Mouse (Mus musculus) hindbrain, embryonic 14.5 days (tissue): ENCODE data around the gene Zar1. TPM values are rescaled to one million over a fixed set of nuclear protein-coding genes. Genes with fewer than 3 reads are reported as not detected.
"Not testable (repeated sequence)": the region's sequence is repeated elsewhere in the genome, so short reads cannot be mapped to it uniquely, and the experiment has no call there.

Source experiments
- ATAC-seq: fragments of 200-750 bp; cut with Nextera tagmentation; 2 replicates; pipeline ENCODE4 v1.8.0; 2017; ENCODE audit warnings: moderate number of reproducible peaks, mild to moderate bottlenecking, moderate TSS enrichment, moderate library complexity; ENCODE audit not compliant: low FRiP score
- DNase-seq: peaks from one replicate; pipeline ENCODE4 v3.0.0-alpha.2; 2015; ENCODE audit warnings: low spot score
- H3K27ac ChIP-seq: fragments of 300-500 bp; sonication (generic); 2 replicates; pipeline ENCODE4 v1.5.1; 2014; ENCODE audit warnings: mild to moderate bottlenecking, moderate library complexity
- H3K27me3 ChIP-seq: fragments of 300-500 bp; sonication (generic); 2 replicates; pipeline ENCODE4 v1.6.1; 2014; ENCODE audit warnings: mild to moderate bottlenecking, low read length, mixed read lengths; ENCODE audit not compliant: control insufficient read depth, insufficient read depth
- H3K36me3 ChIP-seq: fragments of 300-500 bp; sonication (generic); replicated peaks from 2 replicates; pipeline ENCODE4 v1.6.1; 2014; ENCODE audit not compliant: control insufficient read depth, insufficient read depth
- H3K4me1 ChIP-seq: fragments of 300-500 bp; sonication (generic); replicated peaks from 2 replicates; pipeline ENCODE4 v1.6.1; 2014; ENCODE audit warnings: antibody characterized with exemption, low read length, mixed read lengths; ENCODE audit not compliant: control insufficient read depth, insufficient read depth
- H3K4me2 ChIP-seq: fragments of 300-500 bp; sonication (generic); replicated peaks from 2 replicates; pipeline ENCODE4 v1.6.1; 2014; ENCODE audit warnings: mild to moderate bottlenecking, moderate library complexity
- H3K4me3 ChIP-seq: fragments of 300-500 bp; sonication (generic); replicated peaks from 2 replicates; pipeline ENCODE4 v1.5.1; 2014; ENCODE audit warnings: mild to moderate bottlenecking, low read length
- H3K9ac ChIP-seq: fragments of 300-500 bp; sonication (generic); 2 replicates; pipeline ENCODE4 v1.6.1; 2014
- H3K9me3 ChIP-seq: fragments of 300-500 bp; sonication (generic); 2 replicates; pipeline ENCODE4 v1.6.1; 2016; ENCODE audit warnings: low read length; ENCODE audit not compliant: control insufficient read depth
- WGBS: fragments of 180-500 bp; shearing (Covaris S2); extraction: QIAGEN DNeasy Blood & Tissue Kit; methylation state at CpG from one replicate; pipeline ENCODE4 v1.1.7; 2014; 5-methylcytosine and 5-hydroxymethylcytosine counted together
- polyA plus RNA-seq: library from polyadenylated mRNA; unstranded; fragments of >200 nt; fragmentation: Nextera tagmentation; extraction: Ambion mirVana; gene quantifications from 2 replicates; pipeline ENCODE4 v1.2.1, GENCODE M21; 2014

The Zar1 gene
- polyA plus RNA-seq, 1 experiment from 2014 or later, result 4.8 TPM

DNA sequence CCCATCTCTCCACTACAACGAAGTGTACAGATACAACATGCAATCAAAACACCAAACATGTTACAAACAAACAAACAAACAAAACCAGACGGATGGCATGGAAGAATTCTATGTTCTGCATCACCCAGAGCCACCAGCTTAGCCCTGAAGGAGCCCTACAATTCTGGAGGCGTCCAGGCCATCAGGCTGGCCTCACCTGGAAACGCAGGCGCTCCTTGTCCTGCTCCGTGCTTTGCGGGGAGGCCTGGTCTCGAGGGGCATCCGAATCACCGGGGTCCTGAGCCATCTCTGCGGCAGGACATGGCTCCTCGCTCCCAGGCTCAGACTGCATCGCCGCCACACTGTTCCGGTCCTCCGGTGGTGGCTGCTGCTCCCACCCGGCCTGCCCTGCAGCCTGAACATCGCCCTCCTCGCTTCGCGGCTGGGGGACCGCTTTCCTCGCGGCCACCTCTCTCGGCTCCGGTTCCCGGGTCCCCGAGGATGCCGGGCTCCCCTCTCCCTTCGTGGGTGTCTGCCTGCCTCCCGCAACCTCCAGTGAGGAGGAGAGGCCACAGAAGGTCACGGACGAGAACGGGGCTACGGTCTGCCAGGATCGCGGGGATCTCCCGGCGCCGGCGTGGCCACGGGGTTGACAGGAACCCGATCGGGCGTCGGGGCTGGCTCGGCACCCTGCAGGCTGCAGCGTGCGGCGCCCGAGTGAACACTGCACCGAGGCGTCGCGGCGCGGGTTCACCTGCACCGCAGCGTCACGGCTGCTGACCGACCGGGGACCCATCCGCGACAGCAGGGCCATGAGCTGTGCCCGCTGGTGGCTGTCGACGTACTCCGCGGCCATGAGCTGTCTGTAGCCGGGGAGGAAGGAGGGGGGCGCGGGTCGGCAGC lies 725 bp downstream of the Zar1 start:
- not testable (repeated sequence) for H3K27me3 ChIP-seq, H3K27ac ChIP-seq, H3K4me1 ChIP-seq, H3K9me3 ChIP-seq, H3K36me3 ChIP-seq, DNase-seq
- H3K4me3 ChIP-seq, result peak overlapping the region; percentile 30
- H3K9ac ChIP-seq, result peak overlapping the region; percentile 35
- WGBS, result 3% methylated on average over 55 of the region's 73 CpGs
- H3K4me2 ChIP-seq, result peak overlapping the region; percentile 54
- peak; percentile 70 for ATAC-seq

DNA sequence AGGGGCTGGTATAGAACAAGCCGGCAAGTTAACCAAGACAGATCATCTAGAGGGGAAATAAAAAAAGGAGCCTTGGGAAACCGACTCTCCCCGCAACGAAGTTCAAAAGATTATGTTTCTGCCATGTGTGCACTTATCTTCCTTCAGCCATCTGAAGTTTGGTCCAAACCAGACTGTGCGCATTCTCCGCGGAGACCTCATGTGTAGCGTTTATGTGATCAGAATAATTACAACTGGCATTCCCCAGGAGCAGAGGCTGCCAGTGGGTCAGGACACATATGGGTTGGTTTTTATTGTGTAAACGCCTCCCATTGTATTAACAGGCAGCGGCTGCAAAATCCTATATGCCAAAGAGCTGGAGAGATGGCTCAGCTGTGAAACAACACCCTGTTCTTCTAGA lies 1.5 kb downstream of the Zar1 start:
- H3K9me3 ChIP-seq, H3K4me1 ChIP-seq, DNase-seq, H3K27ac ChIP-seq, H3K36me3 ChIP-seq, H3K9ac ChIP-seq, H3K4me3 ChIP-seq, H3K27me3 ChIP-seq, ATAC-seq: not testable (repeated sequence)
- 25% methylated on average over 10 of the region's 10 CpGs for WGBS
- H3K4me2 ChIP-seq, result peak overlapping the region; percentile 54; the same call in 1 of the 2 replicates

DNA sequence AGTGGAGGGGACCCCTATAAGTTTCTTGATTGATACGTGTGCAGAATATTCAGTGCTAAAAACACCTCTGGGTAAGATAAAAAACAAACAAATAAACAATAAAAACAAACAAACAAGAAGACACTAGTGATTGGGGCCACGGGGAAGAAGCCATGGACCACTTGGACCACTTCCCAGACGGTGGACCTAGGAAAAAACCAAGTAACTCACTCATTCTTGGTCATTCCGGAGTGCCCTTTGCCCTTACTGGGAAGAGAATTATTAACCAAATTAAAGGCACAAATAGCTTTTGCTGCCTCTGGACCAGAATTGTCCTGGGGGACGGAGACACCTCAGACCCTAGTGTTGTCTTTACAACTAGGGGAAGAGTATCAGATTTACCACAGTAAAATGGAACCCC lies 15.4 kb downstream of the Zar1 start:
- no peaks in the 10 kb centered on the region for H3K27me3 ChIP-seq
- no peak overlapping the region for H3K4me3 ChIP-seq
- no peak for ATAC-seq
- no peak for DNase-seq
- H3K4me2 ChIP-seq, result no peak overlapping the region
- peaks cover 13% of the 10 kb centered on the region for H3K9me3 ChIP-seq
- no peaks in the 10 kb centered on the region for H3K4me1 ChIP-seq
- no peaks in the 10 kb centered on the region for H3K36me3 ChIP-seq
- no peak overlapping the region for H3K27ac ChIP-seq
- 80% methylated on average over 5 of the region's 5 CpGs for WGBS
- no peak overlapping the region for H3K9ac ChIP-seq

DNA sequence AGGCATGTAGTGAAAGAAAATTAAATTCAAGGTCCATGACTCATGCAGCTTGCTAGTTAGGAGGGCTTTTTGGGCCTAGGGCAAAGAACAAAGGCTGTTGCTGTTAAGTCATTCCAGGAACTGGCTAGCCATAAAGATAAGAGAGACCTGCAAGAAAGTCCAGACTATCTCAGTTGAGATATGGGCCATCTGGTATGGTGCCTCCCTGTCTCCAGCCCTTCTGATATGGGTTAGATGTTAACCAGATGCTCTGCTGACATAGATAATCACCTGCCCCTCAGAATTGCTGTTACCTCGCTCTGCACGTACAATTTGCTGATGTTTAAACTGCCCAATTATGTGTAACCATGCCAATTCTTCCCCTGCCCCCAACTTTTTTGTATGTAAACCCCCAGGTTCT lies 17.9 kb downstream of the Zar1 start:
- not testable (repeated sequence) for H3K4me1 ChIP-seq, ATAC-seq, H3K4me2 ChIP-seq, H3K36me3 ChIP-seq, H3K27ac ChIP-seq, H3K4me3 ChIP-seq, DNase-seq, H3K9ac ChIP-seq, H3K9me3 ChIP-seq, H3K27me3 ChIP-seq
- 91% methylated on average over 2 of the region's 2 CpGs for WGBS

DNA sequence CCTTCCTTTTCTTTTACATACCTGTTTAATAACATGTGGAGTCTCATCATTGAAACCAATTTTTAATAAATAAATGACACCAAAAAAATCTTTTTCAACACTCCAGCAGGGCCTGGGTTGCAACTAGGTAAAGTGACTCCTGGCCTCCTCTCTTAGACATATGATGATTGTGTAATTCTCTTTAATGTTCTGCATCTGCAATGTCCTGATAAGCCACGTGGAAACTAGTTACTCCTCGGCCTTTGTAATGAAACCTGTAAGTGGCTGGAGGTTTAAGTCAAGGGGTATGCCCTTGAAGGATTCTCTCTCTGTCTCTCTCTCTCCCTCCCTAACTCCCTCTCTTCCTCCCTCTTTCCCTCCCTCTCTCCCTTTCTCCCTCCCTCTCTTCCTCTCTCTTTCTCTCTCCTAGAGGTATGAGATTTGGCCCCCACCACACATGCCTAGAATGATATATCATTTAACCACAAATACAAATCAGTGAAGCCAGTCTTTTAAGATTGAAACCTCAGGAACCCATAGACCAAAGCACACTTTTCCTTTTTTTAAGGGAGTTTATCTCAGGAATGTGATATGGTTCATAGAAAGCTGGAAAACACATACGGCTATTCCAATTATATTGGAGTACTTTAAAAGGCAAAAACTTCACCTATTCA lies 20.0 kb downstream of the Zar1 start:
- Histone ChIP-seq H3K4me3 (no peak overlapping the region), H3K4me1 (peaks cover 17% of the 10 kb centered on the region), H3K9ac (no peak overlapping the region), H3K27ac (no peak overlapping the region), H3K4me2 (no peak overlapping the region), H3K9me3 (no peaks in the 10 kb centered on the region), H3K27me3 (no peaks in the 10 kb centered on the region), H3K36me3 (no peaks in the 10 kb centered on the region)
- WGBS, result 85% methylated on average over 3 of the region's 3 CpGs
- DNase-seq (no peak), ATAC-seq (no peak)

DNA sequence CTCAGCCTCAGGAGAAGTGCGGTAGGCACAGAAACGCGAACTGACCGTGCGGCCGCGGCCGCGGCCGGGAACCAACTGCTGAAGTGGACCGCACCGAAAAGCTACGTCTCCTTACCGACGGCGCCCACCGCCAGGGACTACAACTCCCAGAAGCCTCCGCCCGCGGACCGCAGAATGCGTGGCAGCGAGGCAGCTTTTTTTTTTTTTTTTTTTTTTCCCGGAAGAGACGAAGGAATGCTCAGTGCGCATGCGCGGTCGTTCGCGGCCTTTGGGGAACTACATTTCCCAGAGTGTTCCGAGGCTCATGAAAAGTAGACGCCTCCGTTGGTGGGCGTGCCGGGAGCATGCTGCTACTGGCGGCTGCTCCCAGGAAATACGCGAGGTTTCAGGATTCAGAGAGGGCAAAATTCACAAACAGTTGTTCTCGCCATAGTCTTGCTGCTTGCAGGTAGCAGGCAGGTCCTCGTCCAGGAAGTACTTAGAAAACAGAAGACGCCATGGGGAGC lies 21.5 kb downstream of the Zar1 start, which contains the start of gene Nfxl1:
TSS of gene Nfxl1 (minus strand) at position 141 of the 506 bp plus-strand sequence.
- DNase-seq (peak; percentile 100), ATAC-seq (peak; percentile 97)
- peak within 1 kb of the TSS; percentile 82 for H3K27ac ChIP-seq
- peak within 1 kb of the TSS; percentile 90 for H3K9ac ChIP-seq
- H3K36me3 ChIP-seq, result peaks cover 5% of the 10 kb centered on the region
- H3K4me2 ChIP-seq, result peak within 1 kb of the TSS; percentile 90
- peak within 1 kb of the TSS; percentile 96 for H3K4me3 ChIP-seq
- WGBS, result under 1% methylated on average over 40 of the region's 42 CpGs
- no peaks in the 10 kb centered on the region for H3K27me3 ChIP-seq
- H3K4me1 ChIP-seq, result peaks cover 17% of the 10 kb centered on the region
- H3K9me3 ChIP-seq, result no peaks in the 10 kb centered on the region

DNA sequence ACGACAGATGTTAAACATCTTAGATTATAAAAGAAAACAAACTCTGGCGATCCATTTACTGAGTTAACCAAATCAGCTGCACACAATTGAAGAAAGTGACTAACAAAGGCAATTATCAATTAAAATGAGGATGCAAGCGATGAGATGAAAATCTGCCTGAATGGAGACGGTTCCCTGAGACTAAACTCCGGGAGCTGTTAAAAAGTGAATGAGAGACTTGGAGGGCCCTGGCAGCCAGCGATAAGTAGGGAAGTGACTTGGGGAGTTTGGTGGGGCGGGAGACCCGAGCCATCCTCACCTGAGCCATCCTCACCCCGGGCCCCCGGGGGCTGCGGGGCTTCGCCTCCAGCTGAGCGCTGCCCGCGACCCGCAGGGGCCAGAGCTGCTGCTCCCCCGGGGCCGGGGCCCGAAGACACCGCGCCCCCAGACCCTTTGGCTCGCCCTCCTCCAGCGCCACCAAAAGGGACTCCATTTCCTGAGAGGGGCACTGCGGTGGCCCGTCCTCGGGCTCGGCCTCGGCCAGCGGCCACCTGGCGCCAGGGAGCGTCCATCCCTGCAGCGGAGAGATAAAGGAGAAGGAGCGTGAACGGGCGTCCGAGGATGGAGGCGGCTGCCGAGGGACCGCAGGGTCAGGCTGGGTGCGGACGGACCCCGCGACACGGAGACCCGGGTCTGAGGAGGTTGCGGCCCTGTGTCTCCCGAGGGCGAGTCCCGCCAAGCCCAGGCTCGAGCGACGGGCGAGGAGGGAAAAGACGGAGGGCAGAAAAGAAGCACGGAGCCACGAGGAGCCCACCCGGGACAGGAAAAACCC lies 22.1 kb downstream of the Zar1 start:
- peak overlapping the region; percentile 96 for H3K4me3 ChIP-seq
- H3K27me3 ChIP-seq, result no peaks in the 10 kb centered on the region
- under 1% methylated on average over 56 of the region's 57 CpGs for WGBS
- H3K36me3 ChIP-seq, result peaks cover 12% of the 10 kb centered on the region
- H3K4me2 ChIP-seq, result peak overlapping the region; percentile 90
- peak; percentile 37 for DNase-seq
- H3K4me1 ChIP-seq, result peaks cover 17% of the 10 kb centered on the region
- peak overlapping the region; percentile 90 for H3K9ac ChIP-seq
- no peaks in the 10 kb centered on the region for H3K9me3 ChIP-seq
- peak; percentile 81 for ATAC-seq
- H3K27ac ChIP-seq, result peak overlapping the region; percentile 82

DNA sequence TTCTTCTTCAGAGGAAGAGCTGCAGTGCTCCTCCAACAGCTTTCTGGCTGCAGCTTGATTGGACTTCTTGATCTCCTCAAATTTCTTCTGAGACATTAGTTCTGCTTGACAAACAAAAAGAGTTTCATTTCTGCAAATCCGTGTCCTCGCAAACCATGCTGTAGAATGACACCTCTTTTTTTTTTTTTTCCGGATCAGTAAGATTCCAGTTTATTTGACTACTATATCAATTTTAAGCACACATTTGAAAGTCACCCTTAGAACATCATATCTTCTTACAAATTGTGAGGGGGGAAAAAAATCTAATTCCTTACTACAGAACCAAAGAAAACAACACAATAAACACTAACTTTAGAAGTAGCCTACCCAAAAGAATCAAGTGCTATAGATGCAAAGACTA lies 24.8 kb downstream of the Zar1 start:
- H3K9ac ChIP-seq, result no peak overlapping the region
- H3K27ac ChIP-seq, result no peak overlapping the region
- ATAC-seq (no peak), DNase-seq (no peak)
- H3K27me3 ChIP-seq, result no peaks in the 10 kb centered on the region
- H3K4me1 ChIP-seq, result peaks cover 17% of the 10 kb centered on the region
- 88% methylated on average over 3 of the region's 3 CpGs for WGBS
- H3K9me3 ChIP-seq, result no peaks in the 10 kb centered on the region
- no peak overlapping the region for H3K4me2 ChIP-seq
- peaks cover 22% of the 10 kb centered on the region for H3K36me3 ChIP-seq
- H3K4me3 ChIP-seq, result no peak overlapping the region

DNA sequence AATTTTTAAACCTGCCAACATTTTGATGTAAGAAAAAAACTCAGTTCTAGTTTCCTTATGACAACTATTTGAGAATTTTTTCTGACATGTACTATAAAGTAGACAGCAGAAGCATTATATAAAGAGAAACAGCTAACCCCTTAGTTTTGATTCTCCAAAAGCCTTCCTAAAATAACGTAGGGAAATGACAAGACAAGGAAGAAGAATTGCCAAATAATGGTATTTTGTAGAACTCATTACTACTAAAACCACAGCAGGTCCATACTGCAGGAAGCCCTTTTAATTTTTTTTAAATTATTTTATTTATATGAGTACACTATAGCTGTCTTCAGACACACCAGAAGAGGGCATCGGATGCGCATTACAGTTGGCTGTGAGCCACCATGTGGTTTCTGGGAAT lies 29.8 kb downstream of the Zar1 start:
- H3K9ac ChIP-seq, result no peak overlapping the region
- DNase-seq, result no peak
- ATAC-seq, result no peak
- H3K36me3 ChIP-seq, result peaks cover 35% of the 10 kb centered on the region
- no peak overlapping the region for H3K27ac ChIP-seq
- H3K4me2 ChIP-seq, result no peak overlapping the region
- no peak overlapping the region for H3K4me3 ChIP-seq
- no peaks in the 10 kb centered on the region for H3K27me3 ChIP-seq
- no peaks in the 10 kb centered on the region for H3K9me3 ChIP-seq
- 88% methylated on average over 3 of the region's 3 CpGs for WGBS
- H3K4me1 ChIP-seq, result no peaks in the 10 kb centered on the region
